Mouse (Mus musculus) kidney, embryonic 15.5 days (tissue): ENCODE data around the gene Dll3. TPM values are rescaled to one million over a fixed set of nuclear protein-coding genes. Genes with fewer than 3 reads are reported as not detected.

Experiments
- polyA plus RNA-seq: library from polyadenylated mRNA; unstranded; fragments of >200 nt; fragmentation: Nextera tagmentation; extraction: Ambion mirVana; gene quantifications from 2 replicates; pipeline ENCODE4 v1.2.1, GENCODE M21; 2015

Dll3 gene
- polyA plus RNA-seq, 1 experiment from 2014 or later = 0.52 TPM

Other genes with a start within 250 kb of the Dll3 start
- 0.58 and 3.3 TPM in 2 replicates for gene Fcgbp, start 231.0 kb downstream of the Dll3 start, polyA plus RNA-seq
- 0.03 TPM in 1 of 2 replicates, not detected in the other for gene 9530053A07Rik, start 172.8 kb downstream of the Dll3 start, polyA plus RNA-seq
- 147 and 154 TPM in 2 replicates for gene Fbl, start 132.5 kb downstream of the Dll3 start, polyA plus RNA-seq
- 14.3 and 15.7 TPM in 2 replicates for gene Dyrk1b, start 122.8 kb downstream of the Dll3 start, polyA plus RNA-seq
- gene Eid2, start 34.4 kb downstream of the Dll3 start, polyA plus RNA-seq = 1.8 and 2.1 TPM in 2 replicates
- gene Eid2b, start 24.5 kb downstream of the Dll3 start, polyA plus RNA-seq = 11.4 and 11.6 TPM in 2 replicates
- gene Selenov, start 11.1 kb downstream of the Dll3 start, polyA plus RNA-seq = 0.42 and 0.57 TPM in 2 replicates
- gene Timm50, start 9.8 kb upstream of the Dll3 start, polyA plus RNA-seq = 154 and 160 TPM in 2 replicates
- 91.0 and 104 TPM in 2 replicates for gene Supt5, start 36.5 kb upstream of the Dll3 start, polyA plus RNA-seq
- gene Rps16, start 48.4 kb upstream of the Dll3 start, polyA plus RNA-seq = 995 and 1,159 TPM in 2 replicates
- gene Plekhg2, start 70.4 kb upstream of the Dll3 start, polyA plus RNA-seq = 69.9 and 84.6 TPM in 2 replicates
- gene Zfp36, start 78.0 kb upstream of the Dll3 start, polyA plus RNA-seq = 16.2 TPM in 2 replicates
- gene Med29, start 90.5 kb upstream of the Dll3 start, polyA plus RNA-seq = 52.6 and 57.7 TPM in 2 replicates
- 86.8 and 100 TPM in 2 replicates for gene Paf1, start 90.7 kb upstream of the Dll3 start, polyA plus RNA-seq
- gene Gmfg, start 135.2 kb upstream of the Dll3 start, polyA plus RNA-seq = 16.4 and 17.3 TPM in 2 replicates
- gene Lrfn1, start 149.7 kb upstream of the Dll3 start, polyA plus RNA-seq = 2.6 and 2.8 TPM in 2 replicates
- not detected in 2 replicates for gene Ifnl2, start 208.2 kb upstream of the Dll3 start, polyA plus RNA-seq
- gene Ifnl3, start 220.6 kb upstream of the Dll3 start, polyA plus RNA-seq = not detected in 2 replicates
- not detected in 2 replicates for gene Sycn, start 238.6 kb upstream of the Dll3 start, polyA plus RNA-seq
- gene Nccrp1, start 245.0 kb upstream of the Dll3 start, polyA plus RNA-seq = 0.14 TPM in 1 of 2 replicates, not detected in the other